Mouse (Mus musculus): ENCODE data around the gene Gprc5a.

DNA sequence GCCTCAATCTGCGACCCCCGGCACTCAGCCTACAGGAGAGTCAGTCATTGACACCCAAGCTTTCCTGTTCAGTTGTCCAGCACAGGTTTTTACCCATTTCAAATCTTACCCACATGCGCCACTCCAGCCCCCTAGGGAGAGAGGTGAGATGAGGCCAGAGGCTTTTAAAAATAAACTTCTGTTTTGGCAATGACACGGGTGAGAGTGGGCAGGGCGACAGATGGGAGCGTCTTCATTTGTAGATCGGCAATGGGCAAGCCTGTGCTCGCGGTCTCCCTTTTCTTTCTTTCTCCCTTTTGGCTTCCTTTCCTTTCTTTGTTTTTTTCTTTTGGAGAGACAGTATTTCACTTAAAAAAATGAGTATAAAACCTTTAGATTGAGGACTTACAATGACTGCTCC lies 68.0 kb downstream of the Gprc5a start:
- no peak for TF ChIP-seq CTCF (IDR thresholded peaks at IDR 0.05; ENCODE audit: insufficient read depth, low read depth, low read length)
- TF ChIP-seq POLR2A (IDR thresholded peaks at IDR 0.05; ENCODE audit: insufficient read depth, low read depth, low read length): no peak
